In the genomic region with DNA sequence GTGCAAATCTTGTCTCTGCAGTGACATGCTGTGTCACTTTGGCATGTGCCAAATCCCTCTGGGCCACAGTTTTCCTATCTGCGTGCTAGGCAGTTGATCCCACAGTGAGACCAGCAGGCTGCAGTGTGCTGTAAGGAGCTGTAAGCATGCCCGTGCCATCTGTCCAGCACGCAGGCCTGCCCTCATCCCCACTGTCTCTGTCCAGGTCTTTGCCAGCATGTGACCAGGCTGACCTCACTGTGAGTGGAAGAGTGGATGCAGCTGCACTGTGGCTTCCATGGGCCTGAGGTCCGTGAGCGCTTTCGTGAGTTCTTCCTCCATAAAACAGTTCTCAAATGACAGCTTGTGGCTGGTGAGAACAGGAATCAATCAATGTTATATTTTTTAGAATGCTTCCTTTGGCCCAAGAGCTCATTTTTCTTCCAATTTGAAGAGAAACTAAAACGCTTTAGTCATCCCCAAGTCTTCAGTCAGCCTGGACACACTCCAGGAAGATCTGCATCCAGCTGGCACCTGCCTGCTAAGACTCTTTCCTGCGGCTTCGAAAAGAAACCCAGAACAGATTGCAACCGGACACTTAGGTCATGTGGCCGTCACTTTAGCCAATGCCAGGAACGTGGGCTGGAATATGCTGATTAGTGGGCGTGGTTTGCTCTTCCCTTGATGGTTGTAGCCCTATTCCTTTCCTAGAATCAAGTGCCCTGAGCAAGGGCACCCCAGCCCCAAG, we compare ENCODE assay signal across 8 mouse cellular contexts. TPM values are rescaled to one million over a fixed set of nuclear protein-coding genes. Genes with fewer than 3 reads are reported as not detected.
DNase-seq lines count a peak whose midpoint lies in the region; ATAC-seq lines count a peak whose summit lies in the region.

No protein-coding gene starts in this region.

- peak; percentile 87 for DNase-seq in 416B (ENCODE audit: low read depth)
- DNase-seq in brain, embryonic 18.5 days (ENCODE audit: low read depth, low spot score): peak; percentile 57
- peak; percentile 19 for DNase-seq in fat pad, adult 2 months (ENCODE audit: extremely low read depth, low read depth, low spot score)
- DNase-seq in heart, embryonic 10.5 days (ENCODE audit: low spot score): peak; percentile 87
- DNase-seq in kidney, adult 9 months: peak; percentile 85
- DNase-seq in urinary bladder, postnatal 10 days (ENCODE audit: low spot score): peak; percentile 32

- peak overlapping the region; percentile 44 for H3K4me2 ChIP-seq in limb, embryonic 12.5 days
- H3K4me2 ChIP-seq in midbrain, embryonic 15.5 days: peak overlapping the region; percentile 22; the same call in 1 of the 2 replicates

- peaks cover 20% of the 10 kb centered on the region for H3K4me1 ChIP-seq in heart, embryonic 10.5 days
- H3K4me1 ChIP-seq in limb, embryonic 12.5 days (replicated peaks): peaks cover 26% of the 10 kb centered on the region
- H3K4me1 ChIP-seq in midbrain, embryonic 15.5 days: peaks cover 12% of the 10 kb centered on the region

- H3K36me3 ChIP-seq in heart, embryonic 10.5 days: no peaks in the 10 kb centered on the region
- H3K36me3 ChIP-seq in limb, embryonic 12.5 days: no peaks in the 10 kb centered on the region
- H3K36me3 ChIP-seq in midbrain, embryonic 15.5 days (replicated peaks): no peaks in the 10 kb centered on the region

- 22% methylated on average over 13 of the region's 13 CpGs for WGBS in heart, embryonic 10.5 days
- 10% methylated on average over 13 of the region's 13 CpGs for WGBS in limb, embryonic 12.5 days
- WGBS in midbrain, embryonic 15.5 days: 12% methylated on average over 13 of the region's 13 CpGs

- no peaks in the 10 kb centered on the region for H3K9me3 ChIP-seq in heart, embryonic 10.5 days
- H3K9me3 ChIP-seq in limb, embryonic 12.5 days: no peaks in the 10 kb centered on the region
- no peaks in the 10 kb centered on the region for H3K9me3 ChIP-seq in midbrain, embryonic 15.5 days

- ATAC-seq in limb, embryonic 12.5 days (ENCODE audit: insufficient number of reproducible peaks, insufficient read depth, low FRiP score, low TSS enrichment, low read depth): peak; percentile 86
- ATAC-seq in midbrain, embryonic 15.5 days (replicated peaks): peak; percentile 63; the same call in 1 of the 2 replicates

- H3K27ac ChIP-seq in heart, embryonic 10.5 days: peak overlapping the region; percentile 60; the same call in 1 of the 2 replicates
- peak overlapping the region; percentile 77 for H3K27ac ChIP-seq in limb, embryonic 12.5 days
- H3K27ac ChIP-seq in midbrain, embryonic 15.5 days: no peak overlapping the region

- no peak overlapping the region; the same call in 1 of the 2 replicates for H3K9ac ChIP-seq in limb, embryonic 12.5 days (replicated peaks)
- no peak overlapping the region for H3K9ac ChIP-seq in midbrain, embryonic 15.5 days

- H3K4me3 ChIP-seq in heart, embryonic 10.5 days: peak overlapping the region; percentile 39; the same call in 1 of the 2 replicates
- peak overlapping the region; percentile 3 for H3K4me3 ChIP-seq in limb, embryonic 12.5 days (replicated peaks)
- peak overlapping the region; percentile 6; the same call in 1 of the 2 replicates for H3K4me3 ChIP-seq in midbrain, embryonic 15.5 days

- 0 out of 2 replicates have a peak, but pooled peaks cover 6% of the 10 kb centered on the region for H3K27me3 ChIP-seq in heart, embryonic 10.5 days (ENCODE audit: insufficient read depth, poor library complexity, severe bottlenecking)
- no peaks in the 10 kb centered on the region for H3K27me3 ChIP-seq in limb, embryonic 12.5 days
- H3K27me3 ChIP-seq in midbrain, embryonic 15.5 days (replicated peaks): no peaks in the 10 kb centered on the region

RNA-seq across cellular contexts. Expression of gene Sfswap, which starts 46.1 kb away (rescaled TPM):
- polyA plus RNA-seq in heart, embryonic 10.5 days (2016; fragmentation: Nextera tagmentation; extraction: Ambion mirVana): 27.7 and 40.3 TPM in 2 replicates
- polyA plus RNA-seq in limb, embryonic 12.5 days (2016; fragmentation: Nextera tagmentation; extraction: Ambion mirVana): 74.4 and 74.8 TPM in 2 replicates
- 57.6 and 60.0 TPM in 2 replicates for polyA plus RNA-seq in midbrain, embryonic 15.5 days (2015; fragmentation: Nextera tagmentation; extraction: Ambion mirVana)

Comparison
In these comparisons a context has a peak if more than half of its experiments do, and no peak if none do; other contexts are left out.
1. DNase-seq: peak in every context shown above with its lines; median percentile 87 in 416B; 87 in heart, embryonic 10.5 days; 85 in kidney, adult 9 months; 57 in brain, embryonic 18.5 days; 32 in urinary bladder, postnatal 10 days; 19 in fat pad, adult 2 months.